Mouse (Mus musculus) neural tube, embryonic 14.5 days (tissue): ENCODE measurements at regions not wholly inside any gene's neighbourhood (a gene's known extent, or its start where the extent isn't known, plus 50 kb on each side); places are given as distances from the start of the nearest gene placed in this dataset.

Experiments
- ATAC-seq: fragments of 200-750 bp; cut with Nextera tagmentation; 2 replicates; pipeline ENCODE4 v1.8.0; 2017; ENCODE audit warnings: low read depth, mild to moderate bottlenecking, moderate TSS enrichment, moderate library complexity
- H3K27ac ChIP-seq: fragments of 300-500 bp; sonication (generic); 2 replicates; pipeline ENCODE4 v1.5.1; 2014; ENCODE audit warnings: low read depth, mild to moderate bottlenecking, control low read depth, low read length, moderate library complexity, mixed read lengths
- H3K27me3 ChIP-seq: fragments of 300-500 bp; sonication (generic); 2 replicates; pipeline ENCODE4 v1.6.1; 2014; ENCODE audit warnings: low read length; ENCODE audit not compliant: control insufficient read depth, insufficient read depth
- H3K36me3 ChIP-seq: fragments of 300-500 bp; sonication (generic); 2 replicates; pipeline ENCODE4 v1.6.1; 2014; ENCODE audit warnings: low read length, mixed read lengths; ENCODE audit not compliant: control insufficient read depth, insufficient read depth
- H3K4me1 ChIP-seq: fragments of 300-500 bp; sonication (generic); 2 replicates; pipeline ENCODE4 v1.6.1; 2014; ENCODE audit warnings: low read length; ENCODE audit not compliant: control insufficient read depth, insufficient read depth
- H3K4me2 ChIP-seq: fragments of 300-500 bp; sonication (generic); 2 replicates; pipeline ENCODE4 v1.6.1; 2014; ENCODE audit warnings: mild to moderate bottlenecking, low read depth, low read length, control low read depth
- H3K4me3 ChIP-seq: fragments of 300-500 bp; sonication (generic); 2 replicates; pipeline ENCODE4 v1.5.1; 2014; ENCODE audit warnings: low read depth, low read length, control low read depth, mixed read lengths
- H3K9ac ChIP-seq: fragments of 300-500 bp; sonication (generic); replicated peaks from 2 replicates; pipeline ENCODE4 v1.6.1; 2014; ENCODE audit warnings: low read depth, mild to moderate bottlenecking, control low read depth, low read length, mixed read lengths
- H3K9me3 ChIP-seq: fragments of 300-500 bp; sonication (generic); 2 replicates; pipeline ENCODE4 v1.6.1; 2016; ENCODE audit warnings: low read length; ENCODE audit not compliant: control insufficient read depth
- WGBS: fragments of 180-500 bp; shearing (Covaris S2); extraction: QIAGEN DNeasy Blood & Tissue Kit; methylation state at CpG from one replicate; pipeline ENCODE4 v1.1.7; 2014; 5-methylcytosine and 5-hydroxymethylcytosine counted together

DNA sequence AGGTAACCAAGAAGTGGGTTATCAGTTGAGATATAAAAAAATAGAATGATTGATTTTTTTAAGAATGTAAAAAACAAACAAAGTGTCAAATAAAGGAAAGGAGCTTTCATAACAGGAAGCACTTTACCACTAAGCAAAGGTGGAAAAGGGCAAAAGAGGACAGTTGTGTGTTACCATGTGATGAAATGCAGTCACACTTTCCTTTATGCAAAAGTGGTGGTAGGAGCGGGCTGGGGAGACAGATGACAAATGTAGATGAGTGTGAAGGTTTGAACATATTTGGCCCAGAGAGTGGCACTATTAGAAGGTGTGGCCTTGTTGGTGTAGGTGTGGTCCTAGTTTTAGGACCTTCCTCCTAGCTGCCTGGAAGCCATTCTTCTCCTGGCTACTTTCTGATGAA, 222.6 kb upstream of the Adamts5 start:
- Histone ChIP-seq H3K4me1 (no peaks in the 10 kb centered on the region), H3K36me3 (no peaks in the 10 kb centered on the region), H3K9me3 (no peaks in the 10 kb centered on the region), H3K4me3 (no peak overlapping the region), H3K27ac (no peak overlapping the region), H3K9ac (no peak overlapping the region), H3K27me3 (no peaks in the 10 kb centered on the region), H3K4me2 (no peak overlapping the region)
- 94% methylated on average over 1 of the region's 1 CpGs for WGBS
- ATAC-seq, result no peak

DNA sequence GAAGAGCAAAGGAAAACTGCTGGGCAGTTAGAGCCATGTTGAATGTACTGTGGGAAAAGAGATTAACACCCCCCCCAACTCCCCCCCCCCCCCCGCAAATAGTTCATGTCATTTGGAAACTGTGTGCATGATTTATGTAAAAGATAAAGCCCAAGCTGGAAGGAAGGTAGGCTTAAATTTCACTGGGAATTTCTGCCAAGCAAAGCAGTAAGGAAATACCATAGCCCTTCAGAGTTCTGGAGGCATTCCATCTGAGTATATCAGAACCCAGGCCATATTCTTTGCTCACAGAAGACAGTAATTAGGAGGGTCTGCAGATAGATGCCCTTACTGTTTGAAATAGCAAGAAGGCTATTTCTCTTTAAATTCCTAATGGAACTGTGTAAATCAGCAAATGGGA, 221.3 kb upstream of the Adamts5 start:
- 33% methylated on average over 1 of the region's 1 CpGs for WGBS
- H3K4me2 ChIP-seq, result no peak overlapping the region
- no peak overlapping the region for H3K4me3 ChIP-seq
- ATAC-seq, result no peak
- no peaks in the 10 kb centered on the region for H3K9me3 ChIP-seq
- H3K9ac ChIP-seq, result no peak overlapping the region
- no peaks in the 10 kb centered on the region for H3K4me1 ChIP-seq
- H3K27ac ChIP-seq, result no peak overlapping the region
- no peaks in the 10 kb centered on the region for H3K36me3 ChIP-seq
- no peaks in the 10 kb centered on the region for H3K27me3 ChIP-seq

DNA sequence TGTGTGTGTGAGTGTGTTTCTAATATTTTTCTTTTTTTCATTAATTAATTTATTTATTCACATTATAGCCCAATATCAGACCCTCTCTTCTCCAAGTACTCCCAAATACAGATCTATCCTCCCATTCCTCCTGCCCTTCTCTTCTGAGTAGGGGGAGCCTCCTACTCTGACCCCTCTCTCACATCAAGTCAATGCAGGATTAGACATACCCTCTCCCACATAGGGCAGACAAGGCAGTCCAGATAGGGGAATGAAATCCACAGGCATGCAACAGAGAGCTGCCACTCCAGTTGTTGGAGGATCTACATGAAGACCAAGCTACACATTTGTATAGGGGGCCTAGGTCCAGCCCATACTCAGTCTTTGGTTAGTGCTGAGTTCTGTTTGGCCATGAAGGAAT, 216.3 kb upstream of the Adamts5 start:
- no peak overlapping the region for H3K4me2 ChIP-seq
- no peak for ATAC-seq

DNA sequence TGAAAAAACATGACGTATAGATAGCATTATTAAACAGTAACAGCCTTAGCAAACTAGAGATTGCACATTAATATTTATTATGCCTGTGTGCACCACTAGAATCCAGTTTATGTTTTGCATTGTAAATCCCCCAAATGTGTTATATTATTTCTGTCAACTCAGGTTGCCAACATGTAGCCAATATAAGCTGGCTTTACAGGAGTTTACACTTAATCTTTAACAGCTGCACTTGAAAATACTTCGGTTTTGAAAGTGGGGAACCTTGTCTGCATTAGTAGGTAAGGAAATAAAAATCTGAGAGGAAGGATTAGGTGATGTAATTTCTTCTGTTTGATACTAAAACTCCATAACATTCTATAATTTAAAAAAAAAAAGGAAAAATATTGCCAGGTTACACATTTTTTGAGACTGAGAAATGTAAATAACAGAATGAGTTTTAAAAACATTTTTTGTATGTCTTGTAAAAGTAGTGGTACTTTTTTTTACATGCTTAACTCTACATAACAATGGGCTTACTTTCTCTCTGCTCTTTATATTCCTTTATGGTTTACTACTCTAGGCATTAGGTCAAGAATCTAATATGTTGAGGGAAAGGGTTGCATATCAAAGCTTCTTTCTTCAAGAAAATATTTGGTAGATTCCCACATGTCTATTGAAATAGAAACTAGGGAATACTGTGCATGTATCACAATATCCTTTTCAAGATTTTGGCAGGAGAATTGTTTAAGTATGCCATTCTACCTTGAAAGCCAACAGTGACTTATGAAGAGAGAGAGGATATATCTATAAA, 214.2 kb upstream of the Adamts5 start:
- Histone ChIP-seq H3K27me3 (no peaks in the 10 kb centered on the region), H3K27ac (no peak overlapping the region), H3K4me1 (no peaks in the 10 kb centered on the region), H3K4me2 (no peak overlapping the region), H3K9me3 (no peaks in the 10 kb centered on the region), H3K36me3 (no peaks in the 10 kb centered on the region), H3K9ac (no peak overlapping the region), H3K4me3 (no peak overlapping the region)
- no peak for ATAC-seq
- WGBS, result 81% methylated on average over 2 of the region's 2 CpGs

More for the DNA sequence above, 216.3 kb upstream of the Adamts5 start:
- Histone ChIP-seq H3K4me3 (no peak overlapping the region), H3K36me3 (no peaks in the 10 kb centered on the region), H3K9ac (no peak overlapping the region), H3K9me3 (no peaks in the 10 kb centered on the region), H3K27ac (no peak overlapping the region), H3K27me3 (no peaks in the 10 kb centered on the region), H3K4me1 (no peaks in the 10 kb centered on the region)

DNA sequence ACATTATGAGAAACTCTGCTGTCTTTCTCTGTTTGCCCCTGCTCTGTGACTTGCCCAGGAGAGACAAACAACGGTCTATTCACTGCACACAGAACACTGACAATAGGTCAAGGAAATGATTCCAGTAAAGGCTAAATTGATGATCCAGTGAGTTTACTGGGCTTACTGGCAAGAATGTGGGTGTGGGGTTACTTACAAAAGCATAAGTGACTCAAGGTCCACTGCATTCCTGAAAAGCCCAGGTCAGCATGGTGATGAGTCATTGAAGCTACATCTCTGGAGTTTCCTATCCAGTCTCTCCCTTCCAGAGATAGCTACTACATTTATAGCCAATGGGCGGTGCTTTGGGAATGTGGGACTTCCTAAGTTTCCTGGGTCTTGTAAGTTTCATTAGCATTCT, 192.8 kb upstream of the Adamts5 start:
- Histone ChIP-seq H3K27me3 (no peaks in the 10 kb centered on the region), H3K4me1 (no peaks in the 10 kb centered on the region), H3K9me3 (no peaks in the 10 kb centered on the region), H3K9ac (no peak overlapping the region), H3K27ac (no peak overlapping the region), H3K36me3 (no peaks in the 10 kb centered on the region), H3K4me3 (no peak overlapping the region), H3K4me2 (no peak overlapping the region)
- 79% methylated on average over 2 of the region's 2 CpGs for WGBS
- no peak for ATAC-seq

DNA sequence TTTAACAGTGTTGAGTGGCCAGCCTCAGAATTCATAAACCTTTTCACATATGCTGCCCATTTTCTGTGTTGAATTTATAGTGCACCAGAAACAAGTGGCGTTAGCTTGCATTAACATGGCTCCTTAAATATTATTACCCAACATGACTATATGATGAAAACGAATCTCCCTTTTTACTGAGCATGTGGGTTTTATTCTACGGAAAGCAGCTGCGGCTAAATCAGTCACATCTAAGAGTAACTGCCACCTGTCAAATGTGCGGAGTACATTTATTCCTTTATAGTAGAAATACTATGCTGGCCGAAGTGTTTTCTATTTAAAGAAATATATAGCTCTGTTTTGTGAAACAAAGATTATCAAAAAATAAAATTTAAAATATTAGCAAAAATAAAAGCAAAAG, 188.5 kb upstream of the Adamts5 start:
- 81% methylated on average over 6 of the region's 6 CpGs for WGBS
- no peaks in the 10 kb centered on the region for H3K4me1 ChIP-seq
- H3K27me3 ChIP-seq, result no peaks in the 10 kb centered on the region
- no peak for ATAC-seq
- no peak overlapping the region for H3K9ac ChIP-seq
- no peak overlapping the region for H3K27ac ChIP-seq
- H3K9me3 ChIP-seq, result no peaks in the 10 kb centered on the region
- no peak overlapping the region for H3K4me3 ChIP-seq
- H3K36me3 ChIP-seq, result no peaks in the 10 kb centered on the region
- H3K4me2 ChIP-seq, result no peak overlapping the region

DNA sequence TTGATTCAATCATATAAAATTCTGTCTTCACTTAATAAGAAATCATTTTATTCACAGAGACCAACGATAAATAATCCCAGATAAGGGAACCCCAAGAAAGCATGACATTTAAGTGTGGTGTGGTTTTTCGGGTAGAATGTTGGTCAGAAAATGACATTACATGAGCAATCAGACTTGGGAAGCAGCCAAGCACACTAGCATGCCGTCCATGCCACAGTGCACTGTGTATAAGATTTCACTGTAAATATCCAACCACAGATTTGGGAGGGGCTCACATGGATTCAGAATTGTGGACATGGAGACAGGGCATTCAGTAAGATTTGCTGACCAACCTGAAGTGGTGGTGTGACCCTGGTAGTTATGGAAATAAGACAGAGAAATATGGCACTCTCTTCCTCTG, 185.8 kb upstream of the Adamts5 start:
- ATAC-seq, result no peak
- no peaks in the 10 kb centered on the region for H3K36me3 ChIP-seq
- no peaks in the 10 kb centered on the region for H3K27me3 ChIP-seq
- H3K4me2 ChIP-seq, result no peak overlapping the region
- H3K9me3 ChIP-seq, result no peaks in the 10 kb centered on the region
- H3K4me1 ChIP-seq, result no peaks in the 10 kb centered on the region
- no peak overlapping the region for H3K9ac ChIP-seq
- 88% methylated on average over 3 of the region's 3 CpGs for WGBS
- H3K27ac ChIP-seq, result no peak overlapping the region
- H3K4me3 ChIP-seq, result no peak overlapping the region

DNA sequence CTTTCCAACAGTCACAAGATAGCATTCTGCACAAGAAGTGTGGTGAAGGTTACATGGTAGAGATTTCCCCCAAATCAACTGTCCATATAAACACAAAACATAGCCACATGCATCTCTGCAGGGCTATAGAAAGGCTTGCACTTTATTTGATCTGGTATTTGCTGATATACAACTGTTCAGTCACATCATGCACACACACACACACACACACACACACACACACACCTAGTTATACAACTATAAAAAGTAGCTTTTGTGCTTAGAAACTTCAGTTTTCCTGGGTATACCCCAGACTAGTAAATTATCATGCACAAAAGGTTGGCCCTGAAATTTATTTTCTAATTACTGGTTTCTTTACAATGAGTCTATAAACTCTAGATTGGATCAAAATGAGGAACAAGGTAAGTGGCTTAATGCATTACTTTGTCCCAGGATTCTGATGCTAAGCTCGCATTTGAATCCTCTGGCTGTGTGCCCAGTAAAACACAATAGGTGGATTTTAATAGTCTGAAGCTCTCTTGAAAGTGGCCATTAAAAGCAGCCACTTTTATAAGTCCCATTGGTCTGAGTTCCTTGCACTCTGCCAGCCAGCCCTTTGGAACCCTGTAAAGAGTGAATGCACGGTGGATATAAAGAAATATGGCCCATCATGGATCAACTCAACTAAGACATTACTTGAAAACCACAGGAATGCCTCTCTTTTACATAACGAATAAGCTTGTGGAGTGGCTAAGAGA, 166.2 kb upstream of the Adamts5 start:
- ATAC-seq, result peak; percentile 88
- 7% methylated on average over 3 of the region's 3 CpGs for WGBS

DNA sequence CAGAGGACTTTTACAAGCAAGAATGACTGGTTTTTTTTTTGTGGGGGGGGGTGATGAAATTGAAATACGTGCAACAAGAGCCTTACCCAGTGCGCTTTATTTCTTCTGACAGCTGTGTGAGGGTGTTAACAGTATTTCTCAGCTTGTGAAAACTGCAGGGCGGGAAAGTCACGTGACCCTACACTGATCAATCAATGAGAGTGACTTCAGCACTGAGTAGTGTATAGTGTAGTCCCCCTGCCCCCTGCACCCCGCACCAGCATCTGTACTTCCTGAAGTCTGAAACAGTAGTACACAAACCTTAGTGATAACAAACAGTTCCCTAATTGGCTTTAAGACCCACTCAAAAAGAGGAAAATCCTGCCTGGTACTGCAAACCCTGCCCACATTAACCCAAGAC, 158.5 kb upstream of the Adamts5 start:
- ATAC-seq, result no peak
- H3K27me3 ChIP-seq, result no peaks in the 10 kb centered on the region
- no peak overlapping the region for H3K4me2 ChIP-seq
- no peaks in the 10 kb centered on the region for H3K4me1 ChIP-seq
- H3K9ac ChIP-seq, result no peak overlapping the region
- H3K27ac ChIP-seq, result no peak overlapping the region
- H3K9me3 ChIP-seq, result no peaks in the 10 kb centered on the region
- no peak overlapping the region for H3K4me3 ChIP-seq
- H3K36me3 ChIP-seq, result no peaks in the 10 kb centered on the region
- 77% methylated on average over 5 of the region's 5 CpGs for WGBS

More for the DNA sequence above, 166.2 kb upstream of the Adamts5 start:
- Histone ChIP-seq H3K27me3 (no peaks in the 10 kb centered on the region), H3K4me2 (no peak overlapping the region), H3K36me3 (no peaks in the 10 kb centered on the region), H3K4me3 (no peak overlapping the region), H3K4me1 (no peaks in the 10 kb centered on the region), H3K27ac (no peak overlapping the region), H3K9me3 (no peaks in the 10 kb centered on the region), H3K9ac (no peak overlapping the region)
